Mouse (Mus musculus): ENCODE measurements around the gene Mpzl1. TPM values are rescaled to one million over a fixed set of nuclear protein-coding genes. Genes with fewer than 3 reads are reported as not detected.

Mpzl1 gene
- total and polyA plus RNA-seq, 2 experiments = 1.4 to 5.8 TPM

DNA sequence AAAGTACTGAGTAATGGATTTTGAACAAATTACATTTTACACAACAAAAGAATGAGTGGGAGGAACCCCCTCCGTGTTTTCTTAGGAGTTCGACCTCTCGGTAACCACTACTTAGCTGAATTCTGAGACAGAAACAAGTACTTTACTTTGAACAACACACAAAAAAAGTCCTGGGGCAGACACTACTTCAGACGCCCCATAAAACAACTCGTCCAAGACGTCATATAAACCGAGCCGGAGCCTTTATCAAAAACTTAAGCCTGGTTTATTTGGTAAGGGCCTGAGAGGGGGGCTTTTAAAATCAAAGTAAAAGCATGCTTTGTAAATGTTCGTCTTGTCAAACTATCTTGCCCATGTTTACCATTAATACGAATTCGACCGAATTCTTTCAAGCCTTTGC, 993 bp downstream of the Mpzl1 start:
- Histone ChIP-seq H3K4me3 (ENCODE audit: insufficient read depth, low read depth, low read length) (no peak overlapping the region), H3K9ac (ENCODE audit: low read depth, low read length) (no peak overlapping the region), H3K79me2 (ENCODE audit: control insufficient read depth, insufficient read depth, low read length) (no peaks in the 10 kb centered on the region; the same call in 1 of the 2 replicates), H3K27me3 (ENCODE audit: control insufficient read depth, insufficient read depth, low read length) (no peaks in the 10 kb centered on the region), H3K4me1 (ENCODE audit: control insufficient read depth, insufficient read depth, low read length) (peaks cover 7% of the 10 kb centered on the region; the same call in 1 of the 2 replicates), H3K36me3 (ENCODE audit: control insufficient read depth, insufficient read depth, low read length) (no peaks in the 10 kb centered on the region), H3K27ac (replicated peaks; ENCODE audit: insufficient read depth, low read depth, low read length) (no peak overlapping the region)
- DNase-seq (ENCODE audit: extremely low read depth, low read depth, low spot score) = no peak
- TF ChIP-seq POLR2A (IDR thresholded peaks at IDR 0.05; ENCODE audit: extremely low read depth, insufficient read depth, low read length) = no peak
- no peak for TF ChIP-seq CTCF (IDR thresholded peaks at IDR 0.05; ENCODE audit: low read depth, low read length)
- 41% methylated on average over 12 of the region's 12 CpGs for WGBS

DNA sequence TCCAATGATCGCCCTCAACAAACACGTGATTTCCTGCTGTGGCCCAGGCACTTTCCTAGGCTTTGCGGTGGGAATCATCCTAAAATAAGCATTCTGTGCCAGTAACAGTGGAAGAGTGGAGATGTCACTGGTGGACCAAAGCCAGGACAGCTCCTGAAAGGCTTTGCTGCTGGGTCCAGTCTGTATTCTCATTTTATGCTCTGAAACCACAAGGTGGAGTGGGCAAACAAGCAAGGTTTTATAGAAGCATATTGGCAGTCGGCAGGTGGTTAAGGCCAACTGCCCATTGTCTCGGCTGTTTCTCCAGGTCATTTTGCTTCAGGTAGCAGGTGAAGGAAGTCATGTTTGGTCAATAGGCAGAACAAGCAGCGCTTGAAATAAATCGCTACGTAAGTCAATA, 3.2 kb downstream of the Mpzl1 start:
- WGBS = 55% methylated on average over 8 of the region's 8 CpGs
- no peaks in the 10 kb centered on the region for H3K27me3 ChIP-seq (ENCODE audit: control insufficient read depth, insufficient read depth, low read length)
- peaks cover 7% of the 10 kb centered on the region; the same call in 1 of the 2 replicates for H3K4me1 ChIP-seq (ENCODE audit: control insufficient read depth, insufficient read depth, low read length)
- no peak overlapping the region for H3K9ac ChIP-seq (ENCODE audit: low read depth, low read length)
- H3K36me3 ChIP-seq (ENCODE audit: control insufficient read depth, insufficient read depth, low read length) = no peaks in the 10 kb centered on the region
- no peak for TF ChIP-seq POLR2A (IDR thresholded peaks at IDR 0.05; ENCODE audit: extremely low read depth, insufficient read depth, low read length)
- TF ChIP-seq CTCF (IDR thresholded peaks at IDR 0.05; ENCODE audit: low read depth, low read length) = no peak
- H3K4me3 ChIP-seq (ENCODE audit: insufficient read depth, low read depth, low read length) = no peak overlapping the region
- no peak for DNase-seq (ENCODE audit: extremely low read depth, low read depth, low spot score)
- H3K27ac ChIP-seq (replicated peaks; ENCODE audit: insufficient read depth, low read depth, low read length) = no peak overlapping the region
- no peaks in the 10 kb centered on the region; the same call in 1 of the 2 replicates for H3K79me2 ChIP-seq (ENCODE audit: control insufficient read depth, insufficient read depth, low read length)

DNA sequence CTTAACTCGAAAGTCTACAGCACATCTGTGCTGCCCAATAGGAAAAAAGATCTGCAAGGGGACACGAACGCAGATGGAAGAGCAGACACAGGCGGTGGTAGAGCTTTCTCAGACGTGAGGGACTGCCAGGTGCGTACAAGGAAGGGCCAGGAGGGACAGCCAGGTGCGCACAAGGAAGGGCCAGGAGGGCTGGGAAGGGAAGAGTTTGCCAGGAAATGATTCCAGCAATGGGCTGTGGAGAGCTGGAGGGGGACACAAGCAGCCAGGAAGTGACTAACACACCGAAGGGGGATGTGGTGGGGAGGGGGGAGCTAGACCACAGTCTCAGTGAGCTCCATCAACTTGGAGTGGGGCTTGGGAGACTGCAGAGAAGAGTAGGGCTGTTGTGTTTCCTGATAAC, 4.4 kb downstream of the Mpzl1 start:
- H3K27me3 ChIP-seq (ENCODE audit: control insufficient read depth, insufficient read depth, low read length) = no peaks in the 10 kb centered on the region
- no peaks in the 10 kb centered on the region for H3K36me3 ChIP-seq (ENCODE audit: control insufficient read depth, insufficient read depth, low read length)
- no peak overlapping the region for H3K27ac ChIP-seq (replicated peaks; ENCODE audit: insufficient read depth, low read depth, low read length)
- no peak overlapping the region for H3K4me3 ChIP-seq (ENCODE audit: insufficient read depth, low read depth, low read length)
- no peak for TF ChIP-seq POLR2A (IDR thresholded peaks at IDR 0.05; ENCODE audit: extremely low read depth, insufficient read depth, low read length)
- no peak for TF ChIP-seq CTCF (IDR thresholded peaks at IDR 0.05; ENCODE audit: low read depth, low read length)
- H3K79me2 ChIP-seq (ENCODE audit: control insufficient read depth, insufficient read depth, low read length) = no peaks in the 10 kb centered on the region; the same call in 1 of the 2 replicates
- peaks cover 4% of the 10 kb centered on the region; the same call in 1 of the 2 replicates for H3K4me1 ChIP-seq (ENCODE audit: control insufficient read depth, insufficient read depth, low read length)
- no peak for DNase-seq (ENCODE audit: extremely low read depth, low read depth, low spot score)
- H3K9ac ChIP-seq (ENCODE audit: low read depth, low read length) = no peak overlapping the region
- WGBS = 76% methylated on average over 8 of the region's 8 CpGs

GRCm38 (mm10) chr1:165628603-165629002, 5.7 kb downstream of the Mpzl1 start:
- H3K27me3 ChIP-seq (ENCODE audit: control insufficient read depth, insufficient read depth, low read length) = no peaks in the 10 kb centered on the region
- H3K27ac ChIP-seq (replicated peaks; ENCODE audit: insufficient read depth, low read depth, low read length) = no peak overlapping the region
- TF ChIP-seq CTCF (IDR thresholded peaks at IDR 0.05; ENCODE audit: low read depth, low read length) (no peak), POLR2A (IDR thresholded peaks at IDR 0.05; ENCODE audit: extremely low read depth, insufficient read depth, low read length) (no peak)
- no peaks in the 10 kb centered on the region; the same call in 1 of the 2 replicates for H3K79me2 ChIP-seq (ENCODE audit: control insufficient read depth, insufficient read depth, low read length)
- H3K9ac ChIP-seq (ENCODE audit: low read depth, low read length) = no peak overlapping the region
- H3K36me3 ChIP-seq (ENCODE audit: control insufficient read depth, insufficient read depth, low read length) = no peaks in the 10 kb centered on the region
- 69% methylated on average over 1 of the region's 1 CpGs for WGBS
- no peak overlapping the region for H3K4me3 ChIP-seq (ENCODE audit: insufficient read depth, low read depth, low read length)
- H3K4me1 ChIP-seq (ENCODE audit: control insufficient read depth, insufficient read depth, low read length) = peaks cover 4% of the 10 kb centered on the region; the same call in 1 of the 2 replicates
- DNase-seq (ENCODE audit: extremely low read depth, low read depth, low spot score) = no peak

- H3K4me1 ChIP-seq (ENCODE audit: control insufficient read depth, insufficient read depth, low read length) = peaks cover 4% of the 10 kb centered on the region; the same call in 1 of the 2 replicates
- TF ChIP-seq CTCF (IDR thresholded peaks at IDR 0.05; ENCODE audit: low read depth, low read length) (no peak), POLR2A (IDR thresholded peaks at IDR 0.05; ENCODE audit: extremely low read depth, insufficient read depth, low read length) (no peak)
- H3K27ac ChIP-seq (replicated peaks; ENCODE audit: insufficient read depth, low read depth, low read length) = no peak overlapping the region
- no peak overlapping the region for H3K4me3 ChIP-seq (ENCODE audit: insufficient read depth, low read depth, low read length)
- H3K9ac ChIP-seq (ENCODE audit: low read depth, low read length) = no peak overlapping the region
- H3K79me2 ChIP-seq (ENCODE audit: control insufficient read depth, insufficient read depth, low read length) = no peaks in the 10 kb centered on the region; the same call in 1 of the 2 replicates
- 83% methylated on average over 5 of the region's 5 CpGs for WGBS
- no peak for DNase-seq (ENCODE audit: extremely low read depth, low read depth, low spot score)
- no peaks in the 10 kb centered on the region for H3K36me3 ChIP-seq (ENCODE audit: control insufficient read depth, insufficient read depth, low read length)
- no peaks in the 10 kb centered on the region for H3K27me3 ChIP-seq (ENCODE audit: control insufficient read depth, insufficient read depth, low read length)
Measured at GRCm38 (mm10) chr1:165625896-165626295, 8.4 kb downstream of the Mpzl1 start.

DNA sequence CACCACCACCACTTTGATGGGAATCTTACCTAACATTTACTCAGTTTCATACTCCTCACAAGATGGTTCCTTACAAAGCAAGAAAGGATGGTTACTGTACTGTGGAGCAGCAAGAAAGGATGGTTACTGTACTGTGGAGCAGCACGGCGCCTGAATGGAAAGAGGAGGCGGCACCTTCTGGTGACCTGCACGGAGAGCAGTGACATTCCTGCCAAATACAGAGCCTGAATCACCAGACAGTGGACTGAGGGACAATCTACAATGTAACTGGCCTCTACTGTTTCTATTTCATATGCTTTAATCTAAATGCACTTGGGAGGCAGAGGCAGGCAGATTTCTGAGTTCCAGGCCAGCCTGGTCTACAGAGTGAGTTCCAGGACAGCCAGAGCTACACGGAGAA, 9.3 kb downstream of the Mpzl1 start:
- no peak overlapping the region for H3K4me3 ChIP-seq (ENCODE audit: insufficient read depth, low read depth, low read length)
- TF ChIP-seq POLR2A (IDR thresholded peaks at IDR 0.05; ENCODE audit: extremely low read depth, insufficient read depth, low read length) = no peak
- no peak for TF ChIP-seq CTCF (IDR thresholded peaks at IDR 0.05; ENCODE audit: low read depth, low read length)
- H3K9ac ChIP-seq (ENCODE audit: low read depth, low read length) = no peak overlapping the region
- H3K27me3 ChIP-seq (ENCODE audit: control insufficient read depth, insufficient read depth, low read length) = no peaks in the 10 kb centered on the region
- H3K79me2 ChIP-seq (ENCODE audit: control insufficient read depth, insufficient read depth, low read length) = no peaks in the 10 kb centered on the region; the same call in 1 of the 2 replicates
- WGBS = 27% methylated on average over 5 of the region's 5 CpGs
- peak; percentile 63 for DNase-seq (ENCODE audit: extremely low read depth, low read depth, low spot score)
- no peaks in the 10 kb centered on the region for H3K36me3 ChIP-seq (ENCODE audit: control insufficient read depth, insufficient read depth, low read length)
- H3K4me1 ChIP-seq (ENCODE audit: control insufficient read depth, insufficient read depth, low read length) = peaks cover 4% of the 10 kb centered on the region; the same call in 1 of the 2 replicates
- H3K27ac ChIP-seq (replicated peaks; ENCODE audit: insufficient read depth, low read depth, low read length) = peak overlapping the region; percentile 4; the same call in 1 of the 2 replicates

All from liver, adult 2 months (tissue).